Mouse (Mus musculus) thymus, postnatal 0 days (tissue): Measurements from ENCODE around the gene Cilp2. TPM values are rescaled to one million over a fixed set of nuclear protein-coding genes. Genes with fewer than 3 reads are reported as not detected.

ENCODE experiments used
- DNase-seq: peaks from one replicate; pipeline ENCODE4 v3.0.0-alpha.2; 2015; ENCODE audit warnings: low spot score
- polyA plus RNA-seq: library from polyadenylated mRNA; unstranded; fragments of >200 nt; fragmentation: Nextera tagmentation; extraction: Ambion mirVana; gene quantifications from 2 replicates; pipeline ENCODE4 v1.2.1, GENCODE M21; 2015

Cilp2 gene
- polyA plus RNA-seq, 1 experiment from 2014 or later = 0.16 TPM

GRCm38 (mm10) chr8:69901484-69902162, 14.1 kb upstream of the Cilp2 start:
- peak; percentile 96 for DNase-seq

- DNase-seq = no peak
Measured at GRCm38 (mm10) chr8:69900895-69901451, 13.5 kb upstream of the Cilp2 start.

- DNase-seq = no peak
Measured at GRCm38 (mm10) chr8:69899876-69900275, 12.4 kb upstream of the Cilp2 start.

GRCm38 (mm10) chr8:69897857-69898256, 10.4 kb upstream of the Cilp2 start:
- DNase-seq = no peak

GRCm38 (mm10) chr8:69895772-69896451, 8.4 kb upstream of the Cilp2 start:
- DNase-seq = no peak

GRCm38 (mm10) chr8:69894836-69895332, 7.4 kb upstream of the Cilp2 start:
- no peak for DNase-seq

- peak; percentile 40 for DNase-seq
Measured at GRCm38 (mm10) chr8:69893863-69894262, 6.4 kb upstream of the Cilp2 start.

- peak; percentile 42 for DNase-seq
Measured at GRCm38 (mm10) chr8:69890813-69891241, 3.3 kb upstream of the Cilp2 start.

GRCm38 (mm10) chr8:69888902-69889301, 1.4 kb upstream of the Cilp2 start:
- no peak for DNase-seq

- DNase-seq = no peak
Measured at GRCm38 (mm10) chr8:69888244-69888866, 868 bp upstream of the Cilp2 start.

- no peak for DNase-seq
Measured at GRCm38 (mm10) chr8:69884141-69884540, 3.3 kb downstream of the Cilp2 start.

GRCm38 (mm10) chr8:69882833-69883600, 4.5 kb downstream of the Cilp2 start:
- no peak for DNase-seq

- DNase-seq = peak; percentile 58
Measured at GRCm38 (mm10) chr8:69882021-69882756, 5.3 kb downstream of the Cilp2 start.

GRCm38 (mm10) chr8:69881261-69881865, 6.1 kb downstream of the Cilp2 start:
- no peak for DNase-seq

GRCm38 (mm10) chr8:69880841-69881240, 6.6 kb downstream of the Cilp2 start:
- DNase-seq = no peak

GRCm38 (mm10) chr8:69879678-69880077, 7.8 kb downstream of the Cilp2 start:
- DNase-seq = no peak

GRCm38 (mm10) chr8:69877992-69878391, 9.5 kb downstream of the Cilp2 start:
- no peak for DNase-seq

- no peak for DNase-seq
Measured at GRCm38 (mm10) chr8:69877396-69877795, 10.1 kb downstream of the Cilp2 start.

GRCm38 (mm10) chr8:69876967-69877366, 10.5 kb downstream of the Cilp2 start:
- DNase-seq = no peak

GRCm38 (mm10) chr8:69876097-69876496, 11.4 kb downstream of the Cilp2 start:
- DNase-seq = no peak
